Mouse (Mus musculus): Measurements from ENCODE around the gene Pafah1b2.

Gene Pafah1b2

DNA sequence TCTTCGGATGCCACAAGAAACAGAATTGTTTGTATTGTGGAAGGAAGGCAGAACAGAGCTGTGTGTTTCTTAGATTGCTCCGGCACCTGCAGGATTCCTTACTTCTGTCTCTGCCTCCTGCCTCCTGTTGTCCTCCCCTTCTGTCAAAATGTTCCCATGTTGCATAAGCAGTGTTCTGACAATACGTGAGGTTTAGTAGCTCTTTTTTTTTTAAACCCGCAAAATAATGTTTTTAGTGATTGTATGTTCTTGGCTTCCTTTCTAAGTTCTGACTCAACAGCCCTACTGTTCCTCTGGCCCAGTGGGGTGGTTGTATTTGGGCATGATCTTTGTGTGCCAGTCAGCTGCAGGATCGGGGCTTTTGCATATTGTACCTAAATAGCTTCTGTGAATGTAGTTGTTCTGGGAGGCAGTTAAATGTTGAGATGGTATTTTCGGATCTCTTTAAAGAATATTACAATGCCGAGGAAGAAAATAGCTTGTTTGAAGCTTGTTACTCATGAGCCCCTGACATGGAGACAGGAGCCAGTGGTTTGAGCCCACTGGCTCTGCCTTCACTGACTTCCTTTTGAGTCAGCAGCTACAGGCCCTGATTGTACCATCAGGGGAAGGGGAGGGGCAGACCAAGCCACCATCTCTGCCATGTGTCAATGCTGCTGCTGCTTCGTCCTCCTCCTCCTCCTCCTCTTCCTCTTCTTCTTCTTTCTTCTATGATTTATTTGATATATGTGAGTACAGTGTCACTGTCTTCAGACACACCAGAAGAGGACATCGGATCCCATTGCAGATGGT, 13.8 kb upstream of the Pafah1b2 start:
- no peak for DNase-seq (ENCODE audit: low read depth, low spot score)

DNA sequence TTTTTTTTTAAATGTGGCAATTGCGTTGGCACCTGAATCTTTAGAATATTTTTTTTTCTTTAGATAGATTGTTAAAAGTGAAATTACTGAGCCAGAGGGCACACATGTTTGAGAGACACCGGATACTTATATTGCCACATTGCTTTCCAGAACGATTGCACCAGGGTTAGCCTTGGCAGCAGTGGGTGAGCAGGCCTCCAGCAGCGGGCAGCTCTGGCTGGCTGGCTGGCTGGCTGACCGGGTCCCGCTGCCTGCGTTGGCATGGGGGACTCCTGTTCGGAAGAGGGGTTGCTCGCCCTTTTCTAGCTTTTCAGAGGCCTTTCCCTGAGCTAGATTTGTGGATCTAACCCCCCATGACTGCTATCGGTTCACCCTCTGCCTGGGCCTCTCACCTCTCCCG, 11.1 kb upstream of the Pafah1b2 start:
- DNase-seq (ENCODE audit: low read depth, low spot score) = no peak

DNA sequence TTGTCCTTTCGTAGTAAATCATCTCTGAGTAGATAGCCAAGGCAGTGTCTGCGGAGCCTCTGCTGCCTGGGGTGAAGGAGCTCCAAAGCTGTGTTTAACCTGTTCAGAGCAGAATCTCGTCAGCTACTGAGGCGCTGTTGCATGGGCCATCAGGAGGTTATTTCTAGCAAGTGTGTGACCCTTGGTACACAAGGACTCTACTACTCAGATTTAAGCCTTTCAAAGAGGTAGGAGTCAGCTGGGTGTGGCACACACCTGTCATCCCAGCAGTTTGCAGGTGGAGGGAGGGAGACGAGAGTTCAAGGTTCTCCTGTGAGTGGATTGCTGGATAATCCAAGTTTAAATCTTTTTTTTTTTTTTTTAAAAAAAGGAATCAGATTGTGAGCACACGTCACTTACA, 7.5 kb upstream of the Pafah1b2 start:
- no peak for DNase-seq (ENCODE audit: low read depth, low spot score)

GRCm38 (mm10) chr9:46018316-46018715, 5.8 kb upstream of the Pafah1b2 start:
- DNase-seq (ENCODE audit: low read depth, low spot score) = no peak

DNA sequence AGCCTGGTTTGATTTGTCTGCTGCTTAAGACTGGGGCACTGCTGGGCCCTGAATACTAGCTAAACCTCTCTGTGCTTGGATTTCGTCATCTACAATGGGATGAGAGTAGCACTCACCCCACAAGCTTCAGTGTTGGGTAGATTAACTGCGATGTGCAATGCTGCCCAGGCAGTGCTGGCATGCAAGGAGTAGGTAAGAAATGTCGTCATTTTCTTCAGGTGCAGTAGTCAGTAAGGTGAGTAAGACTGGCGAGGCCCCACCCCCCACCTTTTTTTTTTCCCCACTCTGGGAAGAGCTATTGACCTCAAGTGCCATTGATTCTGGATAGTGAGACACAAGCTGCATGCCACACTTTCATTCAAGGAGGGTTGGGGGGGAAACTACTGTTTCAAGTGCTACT, 3.9 kb upstream of the Pafah1b2 start:
- no peak for DNase-seq (ENCODE audit: low read depth, low spot score)

DNA sequence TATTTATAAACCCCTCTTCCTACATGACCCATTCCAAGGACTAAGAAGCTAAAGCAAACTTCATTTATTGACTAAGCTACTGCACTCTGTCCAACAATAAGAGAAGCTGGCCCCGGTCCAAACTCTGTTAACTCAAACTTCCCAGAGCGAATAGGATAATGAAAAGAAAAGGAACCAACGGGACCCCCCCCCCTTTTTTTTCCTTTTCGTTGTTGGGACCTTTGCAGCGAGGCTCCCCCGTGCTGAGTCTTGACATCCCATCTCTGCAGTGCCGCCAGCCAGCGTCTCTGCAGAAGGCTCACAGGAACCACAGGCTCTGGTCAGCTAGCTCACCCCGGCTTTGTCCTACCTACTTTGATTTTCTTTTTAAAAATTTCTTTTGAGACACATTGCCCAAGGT, 3.3 kb upstream of the Pafah1b2 start:
- DNase-seq (ENCODE audit: low read depth, low spot score) = no peak

DNA sequence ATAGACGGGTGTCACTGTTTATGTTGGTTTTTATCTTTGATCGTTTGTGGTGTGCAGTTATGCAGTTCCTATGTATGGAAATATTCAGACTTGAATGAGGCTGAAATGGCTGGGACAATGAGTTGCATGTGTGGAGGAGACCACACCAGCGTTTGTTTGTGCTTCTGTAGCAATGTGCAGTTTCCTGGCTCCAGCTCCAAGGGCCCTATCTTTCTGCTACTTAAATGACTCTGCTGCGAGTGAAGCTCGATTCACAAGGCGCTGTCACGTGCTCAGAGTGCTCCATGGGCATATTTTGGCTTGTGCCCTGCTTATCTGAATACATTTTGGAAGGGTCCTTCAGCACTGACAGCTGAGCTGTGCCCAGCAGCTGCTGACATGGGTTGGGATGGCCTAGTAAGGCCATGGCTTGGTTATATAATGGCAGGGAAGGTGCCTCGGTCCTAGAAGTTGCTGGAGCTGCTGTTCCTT, 2.6 kb upstream of the Pafah1b2 start:
- DNase-seq (ENCODE audit: low read depth, low spot score) = no peak

- peak; percentile 79 for DNase-seq (ENCODE audit: low read depth, low spot score)
These were observed 1.8 kb upstream of the Pafah1b2 start for GRCm38 (mm10) chr9:46014251-46014681.

- no peak for DNase-seq (ENCODE audit: low read depth, low spot score)
These were observed 1.1 kb upstream of the Pafah1b2 start for GRCm38 (mm10) chr9:46013616-46014015.

- DNase-seq (ENCODE audit: low read depth, low spot score) = peak; percentile 54
These were observed 608 bp upstream of the Pafah1b2 start for GRCm38 (mm10) chr9:46013009-46013586.

DNA sequence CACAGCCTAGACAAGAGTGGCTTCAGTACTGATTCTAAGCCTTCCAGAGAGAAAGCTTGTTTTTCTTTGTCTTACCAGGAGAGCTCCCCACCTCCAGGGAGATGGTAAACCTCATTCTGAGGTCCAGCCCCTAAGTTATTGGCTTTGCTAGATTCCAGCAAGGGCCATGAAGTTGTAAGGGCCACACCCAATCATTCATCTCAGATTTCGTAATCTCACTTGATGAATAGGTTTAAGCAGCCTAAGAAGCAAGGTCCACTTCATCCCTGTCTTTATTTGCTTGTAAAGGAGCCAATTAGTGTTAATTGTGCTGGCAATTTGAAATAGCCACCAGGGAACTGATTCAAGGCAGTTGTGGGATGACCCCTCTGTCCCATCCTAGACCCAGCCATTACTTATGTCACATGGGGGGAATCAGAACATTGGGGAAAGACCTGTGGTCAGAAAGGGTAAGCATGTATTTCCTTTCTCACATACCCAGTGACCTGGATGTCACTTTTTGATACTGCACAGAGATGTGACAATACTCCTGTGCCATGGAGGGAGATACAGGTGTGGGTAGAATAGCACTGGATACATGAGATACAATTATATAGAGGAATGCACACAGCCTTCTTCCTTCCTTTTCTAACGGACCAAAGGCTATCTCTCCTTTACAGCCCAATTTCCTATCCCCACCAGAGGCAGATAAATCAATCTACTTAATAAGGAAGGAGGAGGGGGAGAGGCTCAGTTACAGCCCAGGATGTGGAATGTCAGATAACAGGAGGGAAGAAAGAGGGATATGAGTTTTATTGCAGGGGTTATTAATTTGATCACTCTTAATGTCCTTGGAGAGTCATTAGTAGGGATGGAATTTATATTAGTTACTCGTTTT, 1.2 kb downstream of the Pafah1b2 start:
- DNase-seq (ENCODE audit: low read depth, low spot score) = no peak

- no peak for DNase-seq (ENCODE audit: low read depth, low spot score)
These were observed 2.9 kb downstream of the Pafah1b2 start for GRCm38 (mm10) chr9:46009669-46009983.

DNA sequence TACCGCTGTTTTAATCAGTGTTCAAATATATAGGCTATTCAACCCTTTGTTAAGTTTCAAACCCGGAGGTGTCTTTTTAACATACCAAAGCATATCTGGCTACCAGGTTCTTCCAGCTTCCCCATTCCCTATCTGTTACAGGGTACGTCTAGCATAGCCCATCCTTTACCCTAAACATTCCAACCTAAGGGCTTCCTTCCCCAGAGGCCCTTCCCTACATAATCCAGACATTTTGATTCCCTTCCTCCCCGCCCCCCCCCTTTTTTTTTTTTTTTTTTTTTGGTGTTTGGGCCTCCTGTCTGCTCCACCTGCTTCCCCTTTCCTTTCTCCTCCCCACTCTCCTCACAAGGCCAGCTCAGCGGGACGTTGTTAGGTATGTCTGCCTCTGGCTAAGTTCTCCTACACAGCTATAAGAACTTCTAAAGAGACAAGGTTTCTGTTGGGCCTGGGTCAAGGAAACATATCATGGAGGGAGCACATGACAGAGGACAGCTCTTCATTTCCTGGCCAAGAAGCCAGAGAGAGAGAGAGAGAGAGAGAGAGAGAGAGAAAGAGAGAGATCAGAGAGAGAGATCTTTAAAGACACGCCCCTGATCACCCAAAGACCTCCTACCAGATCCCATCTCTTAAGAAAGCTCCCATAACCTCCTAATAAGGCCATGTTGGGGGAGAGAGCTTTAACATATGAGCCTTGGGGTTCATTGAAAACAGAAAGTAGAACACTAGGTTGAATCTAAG, 3.4 kb downstream of the Pafah1b2 start:
- DNase-seq (ENCODE audit: low read depth, low spot score) = peak; percentile 58

GRCm38 (mm10) chr9:46006224-46006623, 6.3 kb downstream of the Pafah1b2 start:
- no peak for DNase-seq (ENCODE audit: low read depth, low spot score)

- no peak for DNase-seq (ENCODE audit: low read depth, low spot score)
These were observed 8.0 kb downstream of the Pafah1b2 start for GRCm38 (mm10) chr9:46004529-46004928.

DNA sequence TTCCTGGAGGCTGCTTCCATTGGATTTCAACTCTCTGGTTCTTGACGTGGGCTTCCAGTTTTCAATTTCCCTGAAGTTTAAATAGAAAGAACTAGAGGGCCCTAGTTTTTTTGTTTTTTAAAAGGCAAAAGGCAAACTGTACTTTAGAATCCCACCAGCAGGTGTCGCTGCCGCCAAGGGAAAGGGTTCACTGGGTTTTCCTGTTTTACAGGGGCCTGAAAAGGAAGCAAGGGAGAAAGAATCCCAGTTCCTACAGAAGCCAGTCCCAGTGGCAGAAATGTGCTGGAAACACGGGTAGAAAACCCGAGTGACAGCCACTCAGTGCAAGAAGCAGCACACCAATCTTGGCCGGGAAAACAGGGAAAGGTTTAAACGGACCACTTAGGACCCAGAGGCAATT, 8.8 kb downstream of the Pafah1b2 start:
- peak; percentile 76 for DNase-seq (ENCODE audit: low read depth, low spot score)

DNA sequence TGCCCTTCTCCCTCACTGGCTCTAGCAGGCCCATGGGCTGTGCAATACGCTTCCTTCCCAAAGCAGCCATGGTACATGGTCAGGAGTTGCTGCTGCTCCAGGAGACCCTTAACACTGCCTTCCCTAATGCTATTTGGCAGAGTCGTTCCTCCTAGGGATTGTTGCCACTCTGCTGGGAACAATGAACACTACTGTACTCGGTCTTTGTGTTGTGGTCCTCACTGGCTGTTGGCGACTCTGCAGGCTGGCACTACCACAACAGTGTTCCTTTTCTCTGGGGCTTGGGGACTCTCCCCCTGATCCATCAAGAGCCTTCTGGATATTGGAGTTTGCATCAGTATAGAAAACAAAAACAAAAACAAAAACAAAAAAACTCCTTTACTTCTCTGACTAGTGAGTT, 13.5 kb downstream of the Pafah1b2 start:
- DNase-seq (ENCODE audit: low read depth, low spot score) = no peak

- peak; percentile 54 for DNase-seq (ENCODE audit: low read depth, low spot score)
These were observed 27.3 kb downstream of the Pafah1b2 start for GRCm38 (mm10) chr9:45985229-45985567.

DNA sequence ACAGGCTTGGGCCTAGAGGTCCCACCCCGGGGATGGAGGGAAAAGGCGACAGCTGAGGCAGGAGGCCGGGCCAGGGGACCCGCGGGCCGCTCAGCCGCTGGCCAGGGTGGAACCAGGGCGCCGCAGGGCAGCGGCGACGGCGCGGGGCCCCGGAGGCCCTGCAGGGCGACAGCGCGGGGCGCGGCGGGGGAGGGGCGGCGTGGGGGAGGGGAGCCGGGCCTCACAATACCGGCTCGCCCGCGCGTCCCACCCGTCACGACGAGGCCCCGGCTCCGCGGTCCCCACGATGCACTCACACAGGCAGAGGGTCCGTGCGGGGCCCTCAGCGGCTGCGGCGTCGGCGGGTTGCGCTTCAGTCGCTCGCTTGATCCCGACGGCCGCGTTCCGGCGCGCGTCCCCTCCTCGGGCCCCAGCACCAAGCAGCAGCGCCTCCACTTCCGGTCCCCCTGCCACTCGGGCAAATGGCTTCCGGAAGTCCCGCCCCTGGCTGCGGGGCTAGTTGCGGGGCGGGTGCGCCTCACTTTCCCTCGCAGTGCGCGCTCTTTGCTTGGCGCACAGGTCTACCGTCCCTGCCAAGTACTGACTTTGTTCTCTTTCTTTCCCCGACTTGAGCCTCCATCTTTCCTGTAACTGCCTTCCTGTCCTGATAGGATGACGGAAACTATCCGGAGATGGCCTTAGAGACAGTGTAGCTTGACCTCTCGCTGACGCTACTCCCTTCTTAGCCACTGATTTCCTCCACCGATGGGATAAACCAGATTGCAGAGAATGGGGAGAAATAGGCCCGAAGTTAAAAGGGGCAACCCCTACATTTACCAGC, 27.9 kb downstream of the Pafah1b2 start:
- peak; percentile 96 for DNase-seq (ENCODE audit: low read depth, low spot score)

GRCm38 (mm10) chr9:45983676-45984408, 28.6 kb downstream of the Pafah1b2 start:
- DNase-seq (ENCODE audit: low read depth, low spot score) = peak; percentile 9
